Mouse (Mus musculus) bone marrow, adult 2 months (tissue): Measurements from ENCODE around the gene Mon2. TPM values are rescaled to one million over a fixed set of nuclear protein-coding genes. Genes with fewer than 3 reads are reported as not detected.
A peak's percentile ranks its signal among the peaks of the same experiment; 100 is the strongest.

Source experiments
- H3K27ac ChIP-seq: fragments of 200-500 bp; 2 replicates; pipeline ENCODE4 v1.5.1; 2012; ENCODE audit warnings: low read depth, mild to moderate bottlenecking, control low read depth, inconsistent platforms, low read length; ENCODE audit not compliant: control insufficient read depth, poor library complexity, insufficient read depth
- H3K4me1 ChIP-seq: fragments of 200-500 bp; 2 replicates; pipeline ENCODE4 v1.6.1; 2011; ENCODE audit warnings: low read length; ENCODE audit not compliant: control insufficient read depth, insufficient read depth
- H3K4me3 ChIP-seq: fragments of 200-500 bp; replicated peaks from 2 replicates; pipeline ENCODE3; 2011; ENCODE audit warnings: mild to moderate bottlenecking, low read depth, low read length, control low read depth; ENCODE audit not compliant: control insufficient read depth
- CTCF ChIP-seq: fragments of 200-500 bp; IDR thresholded peaks from 2 replicates; pipeline ENCODE4 v1.5.1; 2011; ENCODE audit warnings: low read length, control low read depth; ENCODE audit not compliant: control insufficient read depth, insufficient read depth
- POLR2A ChIP-seq: fragments of 200-500 bp; IDR thresholded peaks from 2 replicates; pipeline ENCODE4 v1.6.1; 2011; ENCODE audit warnings: low read depth, mild to moderate bottlenecking, control low read depth, low read length, borderline replicate concordance; ENCODE audit not compliant: control insufficient read depth
- WGBS: fragments of 180-500 bp; shearing (Covaris S2); methylation state at CpG from one replicate; pipeline ENCODE4 v1.1.7; 2018; 5-methylcytosine and 5-hydroxymethylcytosine counted together
- polyA plus RNA-seq: library from polyadenylated mRNA; stranded (reverse); fragments of >200 nt; gene quantifications from 2 replicates; pipeline ENCODE4 v1.2.4, GENCODE M21; 2011; ENCODE audit warnings: low replicate concordance; ENCODE audit not compliant: missing spikeins, insufficient read depth, insufficient read length

Mon2 gene
- polyA plus RNA-seq = 14.4 and 24.4 TPM in 2 replicates

GRCm38 (mm10) chr10:123076245-123077023, at the start of gene Mon2:
Mon2 (minus strand) TSS chr10:123076505.
- no peak for TF ChIP-seq CTCF
- TF ChIP-seq POLR2A = peak; percentile 69; the same call in 1 of the 2 replicates
- peak within 1 kb of the TSS; percentile 94 for H3K27ac ChIP-seq
- under 1% methylated on average over 58 of the region's 58 CpGs for WGBS
- H3K4me1 ChIP-seq = peaks cover 1% of the 10 kb centered on the region; the same call in 1 of the 2 replicates
- H3K4me3 ChIP-seq = peak within 1 kb of the TSS; percentile 97

- no peak overlapping the region for H3K27ac ChIP-seq
- no peak overlapping the region for H3K4me3 ChIP-seq
- 95% methylated on average over 14 of the region's 14 CpGs for WGBS
- TF ChIP-seq POLR2A = no peak
- TF ChIP-seq CTCF = no peak
- no peaks in the 10 kb centered on the region for H3K4me1 ChIP-seq
Measured at GRCm38 (mm10) chr10:123120666-123121392, 44.5 kb upstream of the Mon2 start.

- no peak for TF ChIP-seq CTCF
- TF ChIP-seq POLR2A = no peak
- 91% methylated on average over 14 of the region's 14 CpGs for WGBS
- Histone ChIP-seq H3K27ac (no peak overlapping the region), H3K4me1 (no peaks in the 10 kb centered on the region), H3K4me3 (no peak overlapping the region)
Measured at GRCm38 (mm10) chr10:123116861-123117260, 40.6 kb upstream of the Mon2 start.

- TF ChIP-seq CTCF (no peak), POLR2A (no peak)
- Histone ChIP-seq H3K27ac (no peak overlapping the region), H3K4me3 (no peak overlapping the region), H3K4me1 (no peaks in the 10 kb centered on the region)
- 94% methylated on average over 8 of the region's 8 CpGs for WGBS
Measured at GRCm38 (mm10) chr10:123113466-123113865, 37.2 kb upstream of the Mon2 start.

- 83% methylated on average over 9 of the region's 9 CpGs for WGBS
- H3K4me3 ChIP-seq = no peak overlapping the region
- no peaks in the 10 kb centered on the region for H3K4me1 ChIP-seq
- no peak for TF ChIP-seq CTCF
- TF ChIP-seq POLR2A = no peak
- H3K27ac ChIP-seq = no peak overlapping the region
Measured at GRCm38 (mm10) chr10:123112787-123113168, 36.5 kb upstream of the Mon2 start.

- no peak for TF ChIP-seq POLR2A
- TF ChIP-seq CTCF = no peak
- Histone ChIP-seq H3K27ac (no peak overlapping the region), H3K4me1 (no peaks in the 10 kb centered on the region), H3K4me3 (no peak overlapping the region)
- WGBS = 85% methylated on average over 11 of the region's 11 CpGs
Measured at GRCm38 (mm10) chr10:123112056-123112786, 35.9 kb upstream of the Mon2 start.

GRCm38 (mm10) chr10:123110548-123110947, 34.2 kb upstream of the Mon2 start:
- WGBS = 95% methylated on average over 11 of the region's 11 CpGs
- no peak for TF ChIP-seq POLR2A
- no peaks in the 10 kb centered on the region for H3K4me1 ChIP-seq
- no peak overlapping the region for H3K27ac ChIP-seq
- no peak overlapping the region for H3K4me3 ChIP-seq

GRCm38 (mm10) chr10:123108527-123108926, 32.2 kb upstream of the Mon2 start:
- WGBS = 67% methylated on average over 1 of the region's 1 CpGs
- no peak overlapping the region for H3K4me3 ChIP-seq
- no peak overlapping the region for H3K27ac ChIP-seq
- H3K4me1 ChIP-seq = no peaks in the 10 kb centered on the region
- TF ChIP-seq CTCF (no peak), POLR2A (no peak)
